Mouse (Mus musculus): ENCODE data around the gene Rnf222.

DNA sequence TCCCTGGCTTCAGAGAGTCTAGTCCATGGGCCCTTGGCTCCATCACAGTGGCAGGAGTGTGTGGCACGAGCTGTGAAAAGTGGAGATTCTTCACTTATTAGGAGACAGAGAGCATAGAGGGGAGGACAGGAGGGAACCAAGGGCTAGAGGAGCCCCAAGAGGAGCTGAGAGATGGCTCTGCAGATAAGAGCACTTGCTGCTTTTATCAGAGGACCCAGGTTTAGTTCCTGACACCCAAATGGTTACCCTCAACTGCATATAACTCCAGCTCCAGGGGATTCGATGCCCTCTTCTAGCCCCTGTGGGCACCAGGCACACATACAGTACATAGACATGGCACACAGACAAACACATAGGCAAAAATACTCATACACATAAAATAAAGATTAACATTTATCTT is 36.4 kb downstream of the Rnf222 start:
- TF ChIP-seq CTCF (IDR thresholded peaks at IDR 0.05; ENCODE audit: low read depth) (no peak), EP300 (IDR thresholded peaks at IDR 0.05; ENCODE audit: low read depth) (no peak)

All from heart, postnatal 0 days (tissue).